Mouse (Mus musculus) liver, embryonic 14.5 days (tissue): ENCODE results near the gene Cryab.

Experiments
- CTCF ChIP-seq: IDR thresholded peaks from 2 replicates; pipeline ENCODE4 v1.5.1; 2016; ENCODE audit warnings: antibody characterized with exemption, low read depth, control low read depth
- EP300 ChIP-seq: IDR thresholded peaks from 2 replicates; pipeline ENCODE4 v1.6.1; 2016; ENCODE audit warnings: antibody characterized with exemption, low read depth

DNA sequence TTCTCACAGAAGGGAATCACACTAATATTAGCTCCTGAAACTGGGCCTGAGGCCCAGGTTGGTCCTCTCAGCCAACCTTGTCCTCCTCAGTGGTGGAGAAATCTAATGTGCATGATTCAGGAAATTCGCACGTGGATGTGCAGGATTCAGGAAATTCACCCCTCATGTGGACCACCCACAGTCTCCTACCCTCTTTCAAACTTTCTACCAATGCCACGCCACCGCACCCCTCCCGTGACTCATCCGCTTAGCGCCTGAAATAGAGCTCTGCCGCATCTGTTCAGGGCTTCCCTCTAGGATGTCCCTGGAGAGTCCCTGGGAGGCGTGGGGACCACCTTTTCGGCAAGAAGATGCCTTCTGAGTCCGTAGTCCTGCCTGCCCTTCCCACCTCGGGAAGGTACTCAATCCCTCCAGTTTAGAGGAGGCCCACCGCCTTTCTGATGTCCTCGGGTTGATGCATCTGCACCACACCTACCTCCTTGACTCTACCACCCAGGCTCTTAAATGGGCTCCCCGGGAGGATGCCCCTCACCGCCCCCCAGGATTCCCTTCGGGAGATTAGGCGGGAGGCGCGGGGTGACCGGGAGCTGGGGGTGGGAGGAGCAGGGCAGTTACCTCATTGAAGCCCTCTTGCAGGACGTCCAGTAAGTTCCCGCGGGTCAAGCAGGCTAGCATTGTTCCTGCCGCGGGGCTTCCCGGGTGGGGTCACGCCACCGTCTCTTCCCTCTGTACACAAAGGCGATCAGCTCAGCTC lies 23.8 kb upstream of the Cryab start:
- TF ChIP-seq CTCF = no peak
- TF ChIP-seq EP300 = no peak
